Mouse (Mus musculus): Measurements from ENCODE around the gene Agk. TPM values are rescaled to one million over a fixed set of nuclear protein-coding genes. Genes with fewer than 3 reads are reported as not detected.

Agk gene
- polyA plus RNA-seq, 1 experiment from 2014 or later = 68.2 TPM

- Histone ChIP-seq H3K4me1 (ENCODE audit: control insufficient read depth, insufficient read depth, low read depth, low read length) (no peaks in the 10 kb centered on the region), H3K27me3 (replicated peaks; ENCODE audit: control insufficient read depth, insufficient read depth, low read length) (0 out of 2 replicates have a peak, but pooled peaks cover 2% of the 10 kb centered on the region), H3K4me3 (ENCODE audit: low read length) (no peak overlapping the region), H3K9ac (ENCODE audit: low read depth, low read length) (no peak overlapping the region), H3K36me3 (ENCODE audit: control insufficient read depth, insufficient read depth, low read length) (no peaks in the 10 kb centered on the region), H3K27ac (ENCODE audit: low read depth, low read length) (no peak overlapping the region), H3K9me3 (ENCODE audit: control insufficient read depth, low read length) (no peaks in the 10 kb centered on the region), H3K4me2 (ENCODE audit: low read length) (no peak overlapping the region)
- WGBS = 36% methylated on average over 10 of the region's 10 CpGs
- ATAC-seq = peak; percentile 37; the same call in 1 of the 2 replicates
These were observed 118.4 kb downstream of the Agk start for GRCm38 (mm10) chr6:40443281-40443928.

Other genes with a start within 250 kb of the Agk start
- gene E330009J07Rik, start 111.0 kb downstream of the Agk start, polyA plus RNA-seq (2015; fragmentation: Nextera tagmentation; extraction: Ambion mirVana) = 12.8 and 16.7 TPM in 2 replicates
- 0.31 and 0.37 TPM in 2 replicates for gene Wee2, start 113.9 kb downstream of the Agk start, polyA plus RNA-seq (2015; fragmentation: Nextera tagmentation; extraction: Ambion mirVana)
- 90.2 and 90.6 TPM in 2 replicates for gene Ssbp1, start 146.2 kb downstream of the Agk start, polyA plus RNA-seq (2015; fragmentation: Nextera tagmentation; extraction: Ambion mirVana)
- not detected in 2 replicates for gene Tas2r137, start 166.1 kb downstream of the Agk start, polyA plus RNA-seq (2015; fragmentation: Nextera tagmentation; extraction: Ambion mirVana)
- gene Tas2r108, start 168.4 kb downstream of the Agk start, polyA plus RNA-seq (2015; fragmentation: Nextera tagmentation; extraction: Ambion mirVana) = not detected in 2 replicates
- gene Prss37, start 194.3 kb downstream of the Agk start, polyA plus RNA-seq (2015; fragmentation: Nextera tagmentation; extraction: Ambion mirVana) = not detected in 2 replicates
- 0.21 TPM in 1 of 2 replicates, not detected in the other for gene Olfr461, start 229.9 kb downstream of the Agk start, polyA plus RNA-seq (2015; fragmentation: Nextera tagmentation; extraction: Ambion mirVana)
- not detected in 2 replicates for gene Olfr460, start 244.3 kb downstream of the Agk start, polyA plus RNA-seq (2015; fragmentation: Nextera tagmentation; extraction: Ambion mirVana)